Mouse (Mus musculus): ENCODE measurements around the gene 1700109H08Rik.

- TF ChIP-seq NRF1 (IDR thresholded peaks at IDR 0.05; ENCODE audit: low read depth, low read length) (no peak), CTCF (conservative IDR thresholded peaks at IDR 0.05 in 1 of 2, IDR thresholded peaks at IDR 0.05 in 1 of 2; ENCODE audit: low read depth in 2 of 2, low read length in 2 of 2) (no peak), POLR2AphosphoS2 (IDR thresholded peaks at IDR 0.05; ENCODE audit: low read depth, low read length) (no peak), SIN3A (IDR thresholded peaks at IDR 0.05; ENCODE audit: low read length) (no peak), ETS1 (conservative IDR thresholded peaks at IDR 0.05; ENCODE audit: low read depth, low read length) (no peak), POLR2A (IDR thresholded peaks at IDR 0.05; ENCODE audit: low read depth, low read length) (no peak), SMC3 (IDR thresholded peaks at IDR 0.05; ENCODE audit: low read depth, low read length) (no peak), GABPA (IDR thresholded peaks at IDR 0.05; ENCODE audit: insufficient replicate concordance, low read depth, low read length) (no peak), RCOR1 (conservative IDR thresholded peaks at IDR 0.05; ENCODE audit: low read depth, low read length) (no peak)
Observed at GRCm38 (mm10) chr5:3597171-3597570, 25.8 kb downstream of the 1700109H08Rik start.
